Mouse (Mus musculus) embryo, embryonic 10.5 days (tissue): Measurements from ENCODE around the gene Flt3l.
"Not testable (repeated sequence)": the region's sequence is repeated elsewhere in the genome, so short reads cannot be mapped to it uniquely, and the experiment has no call there.

Experiments
- DNase-seq: peaks from one replicate; pipeline ENCODE4 v3.0.0-alpha.2; 2015; ENCODE audit warnings: low spot score

Gene Flt3l

DNA sequence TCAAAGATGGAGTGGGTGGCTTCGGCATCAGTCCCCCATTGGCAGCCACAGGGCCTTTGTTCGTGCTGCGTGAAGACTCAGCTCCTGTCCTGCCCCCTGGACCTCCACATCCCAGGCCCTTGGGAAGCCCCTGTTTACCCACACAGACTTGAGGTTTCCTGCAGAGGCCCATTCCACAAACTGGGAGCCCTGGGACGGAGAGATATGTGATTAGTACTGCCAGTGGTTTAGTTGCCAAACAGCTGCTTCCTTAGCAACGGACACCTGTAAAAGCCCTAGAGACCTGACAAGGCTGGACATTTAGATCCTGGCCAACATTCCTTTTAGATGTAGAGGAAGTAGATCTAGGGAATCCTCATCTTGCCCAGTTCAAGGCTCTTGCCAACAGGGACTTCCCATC is 5.7 kb upstream of the Flt3l start:
- DNase-seq: no peak

DNA sequence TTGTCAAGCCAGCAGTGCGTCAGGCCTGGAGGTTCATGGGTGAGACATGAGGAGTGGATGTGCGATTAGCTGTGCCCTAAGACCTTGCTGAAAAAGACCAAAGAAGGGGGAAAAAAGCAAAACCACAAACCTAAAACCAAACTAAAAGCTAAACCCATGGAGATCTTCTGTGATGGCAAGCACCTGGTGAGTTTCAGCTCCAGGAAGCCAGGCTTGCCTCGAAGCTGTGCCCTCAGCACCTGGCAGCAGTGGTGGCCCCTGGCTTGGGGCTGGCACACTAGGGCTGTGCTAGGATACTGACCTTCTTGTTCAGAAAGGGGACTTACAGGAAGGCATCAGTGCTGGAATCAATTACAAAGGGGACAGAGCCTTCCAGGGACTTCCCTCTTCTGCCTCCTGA is 5.1 kb upstream of the Flt3l start:
- DNase-seq: no peak

DNA sequence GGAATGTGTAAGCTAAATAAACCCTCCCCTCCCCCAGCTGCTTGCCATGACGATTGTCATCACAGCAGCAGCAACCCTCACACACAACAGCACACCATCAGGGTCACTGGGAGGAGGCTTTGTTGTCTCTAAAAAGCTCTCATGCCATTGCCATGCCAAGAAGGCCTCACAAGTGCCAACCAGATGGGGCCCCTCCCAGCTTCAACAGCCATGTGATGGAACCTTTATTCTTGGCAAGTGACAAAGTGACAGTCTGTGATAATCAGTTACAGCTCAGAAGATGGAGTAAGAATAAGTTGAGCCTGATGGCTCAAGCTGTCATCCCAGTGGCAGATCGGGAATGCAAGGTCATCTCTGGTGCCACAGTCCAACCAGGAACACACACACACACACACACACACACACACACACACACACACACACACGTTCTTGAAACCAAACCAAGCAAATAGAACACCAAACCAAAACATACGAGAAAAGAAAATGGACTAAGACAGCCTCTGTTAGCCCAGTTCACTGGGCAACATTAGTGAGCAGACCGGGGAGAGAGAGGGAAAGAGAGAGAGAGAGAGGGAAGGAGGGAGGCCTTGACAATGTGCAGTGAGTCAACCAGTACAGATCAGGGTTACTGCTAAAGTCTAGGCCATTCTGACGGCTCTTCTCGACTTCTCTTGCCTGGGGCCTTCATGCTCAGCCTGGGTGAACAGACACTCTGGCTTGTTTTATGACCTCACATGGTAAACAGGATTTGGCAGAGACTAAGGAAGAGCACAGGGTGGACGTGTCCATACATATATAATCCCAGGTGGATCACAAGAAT is 3.9 kb upstream of the Flt3l start:
- no peak for DNase-seq

DNA sequence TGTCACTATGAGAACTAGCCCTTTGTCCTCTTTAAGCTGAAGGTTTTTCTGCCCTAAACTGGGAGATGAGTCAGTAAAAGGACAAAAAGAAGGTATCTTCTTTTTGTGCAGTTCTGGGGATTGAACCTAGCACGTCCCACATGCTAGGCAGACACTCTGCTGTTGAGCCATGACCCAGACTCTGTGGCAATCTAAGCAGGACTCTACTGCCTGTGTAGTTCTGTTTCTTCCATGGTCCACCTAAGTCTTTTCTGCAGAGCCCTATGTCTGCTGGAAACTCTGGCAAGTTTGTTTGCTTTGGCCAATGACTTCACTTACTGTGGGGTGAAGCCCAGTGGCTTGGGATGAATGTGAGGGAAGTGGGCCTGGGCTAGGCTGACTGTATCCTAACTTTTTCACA is 2.2 kb upstream of the Flt3l start:
- DNase-seq: no peak

DNA sequence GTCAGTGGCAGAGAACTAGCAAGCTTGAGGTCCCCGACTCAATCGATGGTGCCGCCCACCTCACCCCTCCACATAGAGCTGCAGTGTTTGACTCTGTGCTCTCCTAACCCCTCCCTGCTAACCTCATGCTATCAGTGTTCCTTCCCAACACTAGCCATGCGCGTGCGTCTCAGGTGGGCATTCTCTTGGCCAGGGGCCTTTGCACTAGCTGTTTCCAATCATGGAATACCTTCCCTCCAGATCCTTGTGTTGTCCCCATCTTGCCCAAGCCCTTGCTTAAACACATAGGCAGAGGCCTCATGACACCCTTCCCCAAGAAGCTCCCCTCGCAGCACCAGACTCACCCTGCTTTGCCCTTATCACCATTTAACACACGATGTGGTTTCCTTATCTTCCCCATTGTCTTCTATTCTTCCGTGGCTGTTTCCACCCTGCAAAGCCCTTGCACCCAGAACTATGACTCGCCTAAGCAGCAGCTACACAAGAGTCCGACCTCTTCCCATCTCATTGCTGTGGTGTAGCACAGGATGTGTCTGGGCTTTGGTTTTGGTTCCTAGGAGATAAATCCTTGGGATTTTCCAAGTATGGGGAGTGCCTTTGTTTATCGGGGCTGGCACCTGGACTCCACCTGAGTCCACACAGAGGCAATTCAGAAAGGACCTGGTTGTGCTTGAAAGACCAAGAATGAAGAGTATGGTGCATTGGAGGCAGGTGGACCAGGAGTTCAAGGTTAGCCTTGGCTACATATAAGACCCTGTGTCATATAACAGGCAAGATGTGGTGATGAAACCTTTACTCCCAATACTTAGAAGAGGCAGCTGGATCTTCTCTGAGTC is 1.2 kb upstream of the Flt3l start:
- no peak for DNase-seq

DNA sequence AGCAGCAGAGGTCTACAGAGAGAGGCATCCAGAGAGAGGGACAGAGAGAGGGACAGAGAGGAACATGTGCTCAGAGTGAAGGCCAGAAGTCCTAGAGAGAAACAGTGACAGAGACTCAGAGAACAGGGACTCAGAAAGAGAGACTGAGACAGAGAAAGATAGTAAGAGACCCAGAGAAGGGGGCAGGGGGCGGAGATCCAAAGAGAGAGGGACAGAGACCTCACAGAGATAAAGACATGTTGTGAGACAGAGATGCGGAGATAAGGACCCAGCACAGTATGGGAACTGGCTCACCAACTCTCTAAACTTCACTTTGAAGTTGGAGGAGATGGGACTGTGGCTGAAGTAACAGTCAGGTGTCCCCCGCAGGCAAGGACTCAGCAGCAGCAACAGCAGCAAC is 862 bp downstream of the Flt3l start:
- no peak for DNase-seq

DNA sequence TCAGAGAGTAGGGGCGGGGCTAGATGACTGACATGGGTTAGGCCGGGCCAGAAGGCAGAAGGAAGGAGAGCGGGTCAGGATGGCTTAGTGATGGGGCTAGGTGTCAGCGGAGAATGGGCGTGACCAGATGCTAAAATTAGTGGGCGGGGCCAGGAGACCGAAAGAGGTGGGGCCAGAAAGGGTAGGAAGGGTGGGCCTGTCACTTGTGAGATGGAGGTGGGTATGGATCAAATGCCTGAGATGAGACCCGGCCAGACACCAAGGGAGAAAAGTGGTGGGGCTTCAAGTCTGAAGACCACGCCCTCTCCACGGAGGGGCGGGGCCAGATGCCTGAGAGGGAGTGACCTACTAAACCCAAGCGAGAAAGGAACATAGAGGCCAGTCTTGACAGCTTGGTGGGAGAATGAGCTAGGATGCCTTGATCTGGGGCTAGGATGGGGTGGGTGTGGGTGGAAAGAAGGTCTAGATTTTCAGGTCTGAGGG is 1.6 kb downstream of the Flt3l start:
- DNase-seq: peak; percentile 67

DNA sequence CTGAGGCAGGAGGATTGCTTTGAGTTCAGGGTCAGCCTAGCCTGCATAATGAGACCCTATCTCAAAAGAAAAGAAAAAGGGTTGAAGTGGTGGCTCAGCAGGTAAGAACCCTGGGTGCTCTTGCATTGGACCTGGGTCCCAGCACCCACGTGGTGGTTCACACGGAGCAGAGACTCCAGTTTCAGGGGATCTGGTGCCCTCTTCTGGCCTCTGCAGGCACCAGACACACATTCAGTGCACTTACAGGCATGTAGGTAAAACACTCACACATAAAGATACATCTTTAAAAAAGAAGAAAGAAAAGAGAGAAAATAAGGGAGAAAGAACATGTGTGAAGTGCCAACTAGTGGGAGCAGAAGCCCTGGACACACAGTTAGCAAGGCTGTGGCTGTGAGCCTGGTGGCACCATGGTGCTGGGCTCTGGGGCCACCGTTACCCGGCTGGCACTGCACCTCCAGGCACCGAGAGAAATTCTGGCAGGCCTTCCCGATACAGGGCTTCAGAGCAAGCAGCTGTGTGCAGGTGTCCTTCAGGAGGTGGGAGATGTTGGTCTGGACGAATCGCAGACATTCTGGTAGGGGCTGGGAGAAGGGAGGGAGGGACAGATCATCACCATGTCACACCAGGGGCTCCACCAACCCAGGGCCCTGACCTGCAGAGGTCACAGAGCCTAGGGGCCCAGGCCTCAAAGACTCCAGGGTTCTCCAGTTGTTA is 2.6 kb downstream of the Flt3l start:
- no peak for DNase-seq

DNA sequence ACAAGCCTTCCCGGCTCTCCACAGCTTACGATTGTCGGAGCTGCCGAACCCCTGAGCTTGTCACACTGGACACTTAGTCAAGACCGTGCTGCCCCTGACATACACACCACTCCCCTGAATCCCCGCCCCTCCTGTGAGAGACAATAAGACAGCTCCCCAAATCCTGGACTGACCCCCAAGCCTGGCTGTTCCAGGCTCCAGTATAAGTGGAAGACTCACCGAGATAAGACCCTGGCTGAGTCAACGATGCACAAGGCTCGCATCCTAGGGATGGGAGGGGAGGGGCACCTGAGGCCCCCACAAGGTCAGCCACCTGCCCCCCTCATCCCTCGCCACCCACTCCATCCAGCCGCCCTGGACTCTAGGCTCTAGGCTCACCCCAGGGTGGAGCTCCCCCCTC is 4.4 kb downstream of the Flt3l start:
- no peak for DNase-seq

DNA sequence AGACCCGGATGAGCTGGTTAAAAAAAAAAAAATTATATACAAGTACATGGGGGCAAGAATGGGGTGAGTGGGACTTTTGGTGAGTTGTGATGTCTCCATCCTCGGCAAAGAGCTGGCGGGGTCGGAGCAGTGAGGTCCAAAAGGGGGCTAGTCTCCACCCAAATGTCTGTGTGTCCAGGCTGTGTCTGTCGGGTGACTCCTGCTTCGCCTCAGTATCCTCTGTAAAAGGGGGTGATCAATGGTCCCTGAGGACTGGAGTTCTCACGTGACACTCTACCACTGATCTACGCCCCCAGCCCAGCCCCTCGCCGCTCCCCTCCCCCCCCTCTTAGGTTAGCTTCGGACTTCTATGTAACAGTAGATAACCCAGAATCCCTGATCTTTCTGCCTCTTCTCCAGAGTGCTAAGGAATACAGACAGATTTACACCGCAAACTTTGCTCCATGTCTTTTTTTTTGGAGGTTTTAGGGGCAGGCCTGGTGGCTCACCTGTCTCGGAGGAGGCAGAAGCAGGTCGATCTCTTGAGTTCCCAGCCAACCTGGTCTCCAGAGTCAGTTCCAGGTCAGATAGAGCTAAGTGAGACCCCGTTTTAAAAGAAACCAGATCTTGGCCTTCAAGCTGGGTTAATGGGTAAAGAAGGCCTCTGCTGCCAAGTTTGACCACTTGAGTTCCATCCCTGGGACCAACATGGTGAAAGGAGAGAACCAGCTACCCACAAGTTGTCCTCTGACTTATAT is 6.3 kb downstream of the Flt3l start:
- peak; percentile 34 for DNase-seq

DNA sequence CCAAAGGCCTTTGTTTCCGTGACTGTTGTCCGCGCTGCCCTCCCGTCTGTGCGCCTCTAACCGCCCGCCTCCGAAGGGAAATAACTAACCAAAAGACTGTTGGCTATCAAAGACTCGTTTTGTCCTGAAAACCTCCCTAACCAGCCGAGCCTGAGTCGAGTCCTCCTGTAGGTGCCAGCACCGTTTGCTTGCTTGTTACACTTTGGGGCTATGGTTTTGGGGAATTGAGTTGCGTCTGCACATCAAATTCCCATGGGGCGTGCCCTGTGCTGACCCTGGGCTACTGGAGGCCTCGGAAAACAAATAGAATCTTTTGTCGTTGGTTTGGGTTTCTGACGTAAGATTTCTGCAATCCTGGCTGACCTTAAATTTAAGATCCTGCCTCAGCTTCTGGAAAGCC is 6.9 kb downstream of the Flt3l start:
- DNase-seq: peak; percentile 81

DNA sequence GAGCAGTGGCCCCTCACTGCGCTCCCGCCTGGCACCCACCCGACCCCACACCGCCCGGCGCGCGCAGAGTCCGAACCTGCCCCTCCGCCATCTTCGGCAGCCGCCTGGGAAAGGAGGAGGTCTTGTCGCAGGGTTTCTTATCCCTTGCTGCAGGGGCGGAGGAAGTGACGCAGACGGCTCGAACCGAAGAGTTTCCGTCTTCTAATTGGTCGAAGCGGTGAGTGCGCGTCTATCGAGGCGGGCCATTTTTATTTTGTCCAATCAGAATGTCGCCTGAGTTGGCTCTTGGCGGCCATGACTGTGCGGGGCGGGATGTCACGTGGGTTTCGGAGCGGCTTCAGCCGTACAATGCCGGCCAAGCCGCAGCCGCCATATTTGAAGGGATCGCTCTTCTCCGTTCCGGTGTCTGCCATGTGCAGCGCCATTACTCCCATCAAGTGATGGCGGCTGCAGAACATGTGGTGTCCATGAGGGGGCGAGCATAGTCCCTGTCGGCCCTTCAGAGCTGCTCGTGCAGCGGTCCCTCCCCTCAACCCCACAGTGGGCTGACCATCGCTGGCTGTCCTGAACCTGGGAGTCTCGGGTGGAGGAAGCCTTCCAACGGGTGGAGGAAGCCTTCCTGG is 7.5 kb downstream of the Flt3l start, which contains the start of gene Rpl13a:
Rpl13a (minus strand) TSS at position 138 of the 623 bp plus-strand sequence.
- DNase-seq: peak; percentile 100

DNA sequence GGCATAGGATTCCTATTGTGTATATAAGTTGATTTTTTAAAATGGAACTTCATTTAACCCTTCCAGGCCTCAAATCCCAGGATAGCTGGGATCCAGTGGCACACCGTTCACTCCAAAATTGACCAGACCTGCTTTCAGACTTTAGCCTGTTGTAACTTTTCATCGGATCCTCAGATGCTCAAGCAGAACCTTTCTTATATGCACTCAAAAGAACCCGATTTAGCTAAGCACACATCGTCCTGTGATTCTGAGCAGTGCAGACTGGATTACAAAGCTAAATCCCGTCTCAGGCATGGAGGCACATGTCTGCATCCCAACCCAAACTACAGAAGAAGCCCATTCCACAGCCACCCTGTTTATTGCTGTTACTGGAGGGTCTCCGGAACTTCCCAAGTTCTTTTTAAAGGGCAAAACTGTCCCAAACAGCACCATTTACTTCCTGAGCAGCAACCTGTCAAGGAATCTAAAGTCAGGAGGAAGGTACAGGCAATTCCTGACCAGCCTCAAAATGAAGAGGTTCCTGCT is 8.5 kb downstream of the Flt3l start:
- no peak for DNase-seq

DNA sequence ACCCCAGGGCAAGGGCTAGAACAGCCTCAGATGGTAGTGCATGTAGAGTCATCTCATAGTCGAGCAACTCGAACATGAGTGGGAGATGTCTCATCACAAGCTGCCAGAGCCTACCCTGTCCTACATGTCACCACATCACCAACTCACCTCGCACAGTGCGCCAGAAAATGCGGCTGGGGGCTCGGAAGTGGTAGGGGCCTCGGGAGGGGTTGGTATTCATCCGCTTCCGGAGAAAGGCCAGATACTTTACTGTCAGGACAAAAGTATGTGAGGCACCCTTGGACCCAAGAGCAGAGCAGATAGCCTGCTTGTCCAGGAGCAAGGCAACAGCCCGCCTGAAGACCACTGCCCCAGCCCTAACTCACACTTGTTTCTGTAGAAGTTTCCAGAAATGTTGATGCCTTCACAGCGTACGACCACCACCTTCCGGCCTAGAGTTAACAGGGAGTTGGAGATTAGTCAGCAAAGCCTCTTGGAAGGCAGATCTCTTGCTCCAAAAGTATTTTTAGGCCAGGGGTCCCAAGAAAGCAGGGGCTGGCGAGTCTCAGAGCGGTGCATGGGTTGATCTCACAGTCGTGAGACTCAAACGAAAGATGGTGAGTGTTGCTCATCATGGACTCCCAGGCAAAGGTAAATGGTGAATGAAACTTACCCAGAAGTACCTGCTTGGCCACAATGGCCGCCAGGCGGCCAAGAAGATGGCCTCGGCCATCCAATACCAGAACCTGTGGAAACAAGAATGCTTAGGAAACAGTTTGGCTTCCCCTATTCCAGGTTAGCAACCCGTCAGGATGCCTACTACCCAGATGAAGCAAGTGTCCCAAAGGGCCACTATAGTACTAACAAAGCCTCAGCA is 9.2 kb downstream of the Flt3l start:
- DNase-seq: no peak

DNA sequence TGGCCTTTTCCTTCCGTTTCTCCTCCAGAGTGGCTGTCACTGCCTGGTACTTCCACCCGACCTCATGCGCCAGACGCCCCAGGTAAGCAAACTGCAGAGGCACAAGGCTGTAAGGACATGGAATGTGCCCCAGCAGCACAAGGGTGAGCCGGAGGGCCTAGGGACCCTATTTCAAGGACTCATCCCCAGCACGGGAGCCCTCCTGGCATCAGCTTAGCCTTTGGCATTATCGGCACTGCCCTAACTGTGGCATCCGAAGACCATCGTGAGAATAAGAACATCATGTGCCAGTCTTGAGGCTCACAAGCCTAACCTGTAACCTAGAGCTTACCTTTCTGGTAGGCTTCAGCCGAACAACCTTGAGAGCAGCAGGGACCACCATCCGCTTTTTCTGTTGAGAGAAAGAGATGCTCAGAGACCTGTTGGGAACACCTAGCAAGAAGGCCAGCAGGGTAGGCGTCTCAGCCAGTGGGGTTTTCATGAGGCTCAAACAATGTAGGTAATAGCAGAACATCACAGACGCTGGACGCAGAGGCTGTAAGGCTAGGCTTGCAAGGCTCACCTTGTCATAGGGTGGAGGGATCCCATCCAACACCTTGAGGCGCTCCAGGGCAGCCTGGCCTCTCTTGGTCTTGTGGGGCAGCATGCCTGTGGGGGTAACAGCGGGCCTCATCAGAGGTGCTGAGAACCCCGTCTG is 9.9 kb downstream of the Flt3l start:
- no peak for DNase-seq

DNA sequence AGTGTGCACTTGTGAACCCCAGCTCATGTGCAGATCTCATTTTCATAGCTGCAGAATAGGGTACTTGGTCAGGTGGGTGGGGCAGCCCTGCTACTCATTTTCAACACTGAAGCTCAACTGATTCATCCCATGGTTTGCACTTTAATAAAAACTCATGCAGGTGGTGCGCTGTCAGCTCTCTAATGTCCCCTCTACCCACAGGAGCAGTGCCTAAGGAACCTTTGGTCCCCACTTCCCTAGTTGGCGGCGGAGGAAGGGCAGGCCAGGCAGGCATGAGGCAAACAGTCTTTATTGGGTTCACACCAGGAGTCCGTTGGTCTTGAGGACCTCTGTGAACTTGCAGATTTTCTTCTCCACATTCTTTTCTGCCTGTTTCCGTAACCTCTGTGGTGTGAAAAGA is 10.6 kb downstream of the Flt3l start:
- DNase-seq: not testable (repeated sequence)

DNA sequence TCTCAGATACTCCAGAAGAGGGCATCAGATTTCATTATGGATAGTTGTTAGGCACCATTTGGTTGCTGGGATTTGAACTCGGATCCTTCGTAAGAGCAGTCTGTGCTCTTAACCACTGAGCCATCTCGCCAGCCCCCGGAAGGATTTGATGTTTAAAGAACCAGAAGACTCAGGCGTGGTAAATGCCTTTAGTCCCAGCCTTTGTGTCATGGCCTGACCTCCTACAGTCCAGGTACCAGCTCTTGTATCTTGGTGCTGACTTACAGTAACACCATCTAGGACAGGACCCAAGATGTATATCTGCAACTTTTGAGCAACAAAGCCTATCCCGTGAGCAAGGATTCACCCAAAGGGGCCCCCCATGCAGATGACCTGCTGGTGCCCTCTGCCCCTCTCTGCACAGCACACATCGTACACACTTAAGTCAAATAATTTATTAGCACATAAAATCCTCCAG is 11.1 kb downstream of the Flt3l start:
- DNase-seq: peak; percentile 85

DNA sequence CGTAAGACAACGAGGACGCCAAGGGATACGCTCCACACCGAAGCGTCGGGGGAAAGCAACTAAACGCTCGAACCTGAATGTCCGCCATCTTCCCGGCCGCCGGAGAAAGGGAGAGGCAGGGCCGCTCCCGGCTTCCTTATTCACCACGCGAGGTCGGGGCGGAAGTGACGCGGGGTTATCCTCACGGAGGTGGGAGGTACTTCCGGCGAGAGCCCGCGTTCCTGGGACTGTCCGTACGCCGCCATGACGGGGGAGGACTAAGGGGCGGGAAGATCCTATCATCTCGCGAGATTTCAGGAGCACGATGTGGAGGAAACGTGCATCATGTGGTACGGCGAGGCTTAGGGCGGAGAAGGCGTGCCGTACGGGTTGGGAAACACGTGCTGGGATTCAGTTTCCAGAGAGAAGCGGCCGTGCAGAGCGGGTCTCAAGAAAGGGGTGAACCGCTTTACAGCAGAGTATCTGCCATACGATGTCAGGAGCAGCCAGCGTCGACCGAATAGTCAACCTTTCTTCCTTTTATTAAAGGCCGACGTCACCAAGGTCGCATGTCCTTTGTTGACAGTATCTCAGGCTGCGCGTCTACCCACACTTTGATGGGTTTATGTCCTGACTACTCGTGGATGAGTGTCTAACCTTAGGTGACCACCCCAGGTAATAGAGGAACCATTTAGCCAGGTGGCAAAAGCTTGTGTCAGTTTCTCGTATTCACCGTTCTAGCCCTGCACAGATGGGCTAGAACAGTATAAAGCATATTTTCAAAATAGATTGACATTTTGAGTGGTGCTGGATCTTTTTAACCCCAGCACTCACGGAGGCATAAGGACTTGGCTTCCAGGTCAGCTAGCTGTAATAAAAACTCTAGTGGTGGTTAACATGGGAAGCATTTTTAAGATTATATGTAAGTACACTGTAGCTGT is 11.7 kb downstream of the Flt3l start, which contains the start of gene Rps11:
Rps11 (minus strand) TSS at position 216 of the 920 bp plus-strand sequence.
- DNase-seq: peak; percentile 100
